Mouse (Mus musculus) hindbrain, embryonic 15.5 days (tissue): ENCODE data around the gene Tmem213. TPM values are rescaled to one million over a fixed set of nuclear protein-coding genes. Genes with fewer than 3 reads are reported as not detected.

Experiments
- ATAC-seq: fragments of 200-750 bp; cut with Nextera tagmentation; 2 replicates; pipeline ENCODE4 v1.8.0; 2017; ENCODE audit warnings: low read depth, moderate number of reproducible peaks, moderate TSS enrichment; ENCODE audit not compliant: low FRiP score
- H3K27ac ChIP-seq: fragments of 300-500 bp; sonication (generic); replicated peaks from 2 replicates; pipeline ENCODE4 v1.5.1; 2015; ENCODE audit warnings: mild to moderate bottlenecking, inconsistent platforms
- H3K27me3 ChIP-seq: fragments of 300-500 bp; sonication (generic); 2 replicates; pipeline ENCODE4 v1.6.1; 2015; ENCODE audit warnings: control low read depth, inconsistent platforms
- H3K36me3 ChIP-seq: fragments of 300-500 bp; sonication (generic); 2 replicates; pipeline ENCODE4 v1.6.1; 2015; ENCODE audit warnings: control low read depth, inconsistent platforms
- H3K4me1 ChIP-seq: fragments of 300-500 bp; sonication (generic); replicated peaks from 2 replicates; pipeline ENCODE4 v1.6.1; 2015; ENCODE audit warnings: control low read depth, inconsistent platforms
- H3K4me2 ChIP-seq: fragments of 300-500 bp; sonication (generic); 2 replicates; pipeline ENCODE4 v1.6.1; 2015; ENCODE audit warnings: moderate library complexity, mild to moderate bottlenecking, inconsistent platforms
- H3K4me3 ChIP-seq: fragments of 300-500 bp; sonication (generic); 2 replicates; pipeline ENCODE4 v1.5.1; 2015; ENCODE audit warnings: mild to moderate bottlenecking, inconsistent platforms
- H3K9ac ChIP-seq: fragments of 300-500 bp; sonication (generic); 2 replicates; pipeline ENCODE4 v1.6.1; 2015; ENCODE audit warnings: inconsistent platforms
- H3K9me3 ChIP-seq: fragments of 300-500 bp; sonication (generic); 2 replicates; pipeline ENCODE4 v1.6.1; 2016; ENCODE audit warnings: control low read depth, inconsistent platforms
- WGBS: fragments of 180-500 bp; shearing (Covaris S2); methylation state at CpG from one replicate; pipeline ENCODE4 v1.1.7; 2015; 5-methylcytosine and 5-hydroxymethylcytosine counted together
- polyA plus RNA-seq: library from polyadenylated mRNA; unstranded; fragments of >200 nt; fragmentation: Nextera tagmentation; extraction: Ambion mirVana; gene quantifications from 2 replicates; pipeline ENCODE4 v1.2.1, GENCODE M21; 2015

The Tmem213 gene
- polyA plus RNA-seq, 1 experiment from 2014 or later = not detected

GRCm38 (mm10) chr6:38120681-38121371 is 11.8 kb downstream of the Tmem213 start:
- Histone ChIP-seq H3K27ac (no peak overlapping the region), H3K4me1 (no peaks in the 10 kb centered on the region), H3K9ac (no peak overlapping the region), H3K27me3 (no peaks in the 10 kb centered on the region), H3K9me3 (no peaks in the 10 kb centered on the region), H3K36me3 (peaks cover under 1% of the 10 kb centered on the region; the same call in 1 of the 2 replicates), H3K4me3 (no peak overlapping the region), H3K4me2 (no peak overlapping the region)
- no peak for ATAC-seq
- WGBS = 82% methylated on average over 9 of the region's 9 CpGs

GRCm38 (mm10) chr6:38121843-38122242 is 12.8 kb downstream of the Tmem213 start:
- WGBS = 92% methylated on average over 5 of the region's 5 CpGs
- Histone ChIP-seq H3K9ac (no peak overlapping the region), H3K36me3 (peaks cover 10% of the 10 kb centered on the region), H3K4me3 (no peak overlapping the region), H3K27ac (no peak overlapping the region), H3K4me1 (no peaks in the 10 kb centered on the region), H3K9me3 (no peaks in the 10 kb centered on the region), H3K27me3 (no peaks in the 10 kb centered on the region), H3K4me2 (no peak overlapping the region)
- ATAC-seq = no peak

GRCm38 (mm10) chr6:38122791-38123190 is 13.7 kb downstream of the Tmem213 start:
- Histone ChIP-seq H3K4me3 (no peak overlapping the region), H3K4me1 (no peaks in the 10 kb centered on the region), H3K9me3 (no peaks in the 10 kb centered on the region), H3K27ac (no peak overlapping the region), H3K36me3 (peaks cover 20% of the 10 kb centered on the region), H3K4me2 (no peak overlapping the region), H3K9ac (no peak overlapping the region), H3K27me3 (no peaks in the 10 kb centered on the region)
- 64% methylated on average over 6 of the region's 6 CpGs for WGBS
- ATAC-seq = no peak

- Histone ChIP-seq H3K27ac (no peak overlapping the region), H3K4me2 (no peak overlapping the region), H3K9me3 (no peaks in the 10 kb centered on the region), H3K27me3 (no peaks in the 10 kb centered on the region), H3K36me3 (peaks cover 22% of the 10 kb centered on the region), H3K4me1 (no peaks in the 10 kb centered on the region), H3K9ac (no peak overlapping the region), H3K4me3 (no peak overlapping the region)
- 76% methylated on average over 18 of the region's 18 CpGs for WGBS
- ATAC-seq = no peak
These were observed 14.6 kb downstream of the Tmem213 start for GRCm38 (mm10) chr6:38123471-38124206.

- Histone ChIP-seq H3K36me3 (peaks cover 25% of the 10 kb centered on the region), H3K4me1 (no peaks in the 10 kb centered on the region), H3K9me3 (no peaks in the 10 kb centered on the region), H3K27ac (no peak within 1 kb of the TSS), H3K4me3 (no peak within 1 kb of the TSS), H3K9ac (no peak within 1 kb of the TSS), H3K4me2 (no peak within 1 kb of the TSS), H3K27me3 (no peaks in the 10 kb centered on the region)
- ATAC-seq = no peak
- 89% methylated on average over 7 of the region's 7 CpGs for WGBS
These were observed 15.3 kb downstream of the Tmem213 start, which contains the start of gene Atp6v0a4 for GRCm38 (mm10) chr6:38124207-38124835. TSS of gene Atp6v0a4 (minus strand) at chr6:38124586.

GRCm38 (mm10) chr6:38124882-38125281 is 15.8 kb downstream of the Tmem213 start:
- H3K9me3 ChIP-seq = no peaks in the 10 kb centered on the region
- H3K4me2 ChIP-seq = no peak overlapping the region
- no peak for ATAC-seq
- H3K9ac ChIP-seq = no peak overlapping the region
- 98% methylated on average over 5 of the region's 5 CpGs for WGBS
- H3K4me1 ChIP-seq = no peaks in the 10 kb centered on the region
- no peak overlapping the region for H3K4me3 ChIP-seq
- peaks cover 29% of the 10 kb centered on the region for H3K36me3 ChIP-seq
- H3K27me3 ChIP-seq = no peaks in the 10 kb centered on the region
- H3K27ac ChIP-seq = no peak overlapping the region

- H3K9ac ChIP-seq = no peak overlapping the region
- H3K27me3 ChIP-seq = no peaks in the 10 kb centered on the region
- H3K4me2 ChIP-seq = no peak overlapping the region
- H3K4me1 ChIP-seq = no peaks in the 10 kb centered on the region
- no peak overlapping the region for H3K27ac ChIP-seq
- H3K4me3 ChIP-seq = no peak overlapping the region
- no peaks in the 10 kb centered on the region for H3K9me3 ChIP-seq
- peaks cover 35% of the 10 kb centered on the region for H3K36me3 ChIP-seq
- no peak for ATAC-seq
- 95% methylated on average over 3 of the region's 3 CpGs for WGBS
These were observed 16.4 kb downstream of the Tmem213 start for GRCm38 (mm10) chr6:38125462-38125861.

GRCm38 (mm10) chr6:38128115-38128514 is 19.1 kb downstream of the Tmem213 start:
- H3K4me3 ChIP-seq = no peak overlapping the region

GRCm38 (mm10) chr6:38129883-38130282 is 20.8 kb downstream of the Tmem213 start:
- Histone ChIP-seq H3K27ac (no peak overlapping the region), H3K4me3 (no peak overlapping the region), H3K9ac (no peak overlapping the region), H3K27me3 (no peaks in the 10 kb centered on the region), H3K4me2 (no peak overlapping the region), H3K36me3 (peaks cover 46% of the 10 kb centered on the region), H3K4me1 (no peaks in the 10 kb centered on the region), H3K9me3 (no peaks in the 10 kb centered on the region)
- 97% methylated on average over 5 of the region's 5 CpGs for WGBS
- no peak for ATAC-seq

More at GRCm38 (mm10) chr6:38128115-38128514, 19.1 kb downstream of the Tmem213 start:
- peaks cover 45% of the 10 kb centered on the region for H3K36me3 ChIP-seq
- H3K9me3 ChIP-seq = no peaks in the 10 kb centered on the region
- no peak for ATAC-seq
- H3K9ac ChIP-seq = no peak overlapping the region
- no peaks in the 10 kb centered on the region for H3K4me1 ChIP-seq
- no peak overlapping the region for H3K27ac ChIP-seq
- H3K27me3 ChIP-seq = no peaks in the 10 kb centered on the region
- 89% methylated on average over 14 of the region's 14 CpGs for WGBS
- no peak overlapping the region for H3K4me2 ChIP-seq

GRCm38 (mm10) chr6:38131801-38132231 is 22.8 kb downstream of the Tmem213 start:
- Histone ChIP-seq H3K27ac (no peak overlapping the region), H3K9ac (no peak overlapping the region), H3K4me2 (no peak overlapping the region), H3K36me3 (peaks cover 55% of the 10 kb centered on the region), H3K4me1 (no peaks in the 10 kb centered on the region), H3K4me3 (no peak overlapping the region), H3K9me3 (no peaks in the 10 kb centered on the region), H3K27me3 (no peaks in the 10 kb centered on the region)
- no peak for ATAC-seq
- 66% methylated on average over 4 of the region's 4 CpGs for WGBS

GRCm38 (mm10) chr6:38134806-38135559 is 25.9 kb downstream of the Tmem213 start:
- H3K9me3 ChIP-seq = no peaks in the 10 kb centered on the region
- H3K4me3 ChIP-seq = no peak overlapping the region
- peaks cover 52% of the 10 kb centered on the region for H3K36me3 ChIP-seq
- no peak overlapping the region for H3K4me2 ChIP-seq
- H3K9ac ChIP-seq = no peak overlapping the region
- 88% methylated on average over 8 of the region's 8 CpGs for WGBS
- H3K27ac ChIP-seq = no peak overlapping the region
- no peaks in the 10 kb centered on the region for H3K4me1 ChIP-seq
- H3K27me3 ChIP-seq = no peaks in the 10 kb centered on the region
- ATAC-seq = no peak
